Mouse (Mus musculus) CD4-positive naive resting alpha-beta T cell, adult 76 days (primary cell): ENCODE results near the gene Fgfr2. TPM values are rescaled to one million over a fixed set of nuclear protein-coding genes. Genes with fewer than 3 reads are reported as not detected.

Source experiments
- total RNA-seq: library from RNA; stranded (reverse); gene quantifications from one replicate; pipeline ENCODE4 v1.2.4, GENCODE M21; 2023

Fgfr2 gene
- total RNA-seq, 1 experiment from 2014 or later: not detected

Other genes starting within 250 kb of the Fgfr2 start
- 45.5 TPM for gene Zranb1, start 192.2 kb downstream of the Fgfr2 start, total RNA-seq
- gene Ctbp2, start 1.0 kb upstream of the Fgfr2 start, total RNA-seq: 0.88 TPM